Mouse (Mus musculus): ENCODE results near the gene Relt. TPM values are rescaled to one million over a fixed set of nuclear protein-coding genes. Genes with fewer than 3 reads are reported as not detected.

Gene Relt
- polyA plus RNA-seq (2015; fragmentation: Nextera tagmentation; extraction: Ambion mirVana): 2.1 and 2.3 TPM in 2 replicates

DNA sequence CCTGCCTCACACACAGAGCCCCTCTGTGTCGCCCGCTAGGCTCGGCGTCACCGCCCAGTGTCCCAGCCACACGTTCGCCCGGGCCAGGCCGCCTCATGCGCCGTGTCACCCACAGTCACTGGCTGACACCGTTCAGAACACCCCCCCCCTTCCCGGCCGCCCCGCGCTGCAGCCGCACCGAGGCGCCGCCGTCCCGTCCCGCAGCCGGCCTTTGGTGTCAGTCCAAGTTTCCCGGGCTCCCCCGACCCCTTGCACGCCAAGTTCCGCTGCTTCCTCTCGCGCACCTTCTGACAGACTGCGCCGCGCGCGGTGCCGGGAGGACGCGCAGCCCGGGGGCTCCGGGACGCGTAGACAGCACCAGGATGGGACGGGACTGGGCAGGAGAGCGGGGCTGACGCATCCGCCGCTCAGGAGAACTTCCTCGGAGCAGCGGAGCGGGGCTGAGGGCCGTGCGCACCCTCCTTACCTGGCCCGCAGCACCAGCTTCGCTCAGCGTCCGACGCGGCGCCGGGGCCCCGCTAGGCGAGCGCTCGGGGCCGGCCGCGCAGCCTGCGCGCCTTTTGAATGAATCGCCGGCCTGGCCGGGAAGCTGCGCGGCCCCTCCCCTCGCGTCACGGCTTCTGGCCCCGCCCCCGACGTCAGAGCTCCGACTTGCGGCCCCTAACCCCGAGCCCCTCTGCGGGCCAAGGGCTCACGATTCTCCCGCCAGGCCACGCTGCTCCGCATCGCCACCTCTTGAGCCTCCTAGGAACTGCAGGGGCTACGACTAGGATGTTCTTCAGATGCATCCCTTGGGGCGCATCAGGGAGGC, at the start of gene Relt:
Gene Relt (minus strand): TSS at position 619 of the 811 bp plus-strand sequence.
- ATAC-seq (replicated peaks; ENCODE audit: low FRiP score, low read depth): peak; percentile 92
- Histone ChIP-seq H3K36me3 (ENCODE audit: insufficient read depth, low read length) (no peaks in the 10 kb centered on the region), H3K9ac (ENCODE audit: low read depth, low read length) (peak within 1 kb of the TSS; percentile 70), H3K27ac (peak within 1 kb of the TSS; percentile 63; the same call in 1 of the 2 replicates), H3K27me3 (ENCODE audit: insufficient read depth, low read length) (no peaks in the 10 kb centered on the region), H3K4me1 (replicated peaks; ENCODE audit: insufficient read depth, low read length) (no peaks in the 10 kb centered on the region), H3K4me2 (ENCODE audit: low read length) (peak within 1 kb of the TSS; percentile 100), H3K4me3 (replicated peaks; ENCODE audit: low read depth, low read length) (peak within 1 kb of the TSS; percentile 75), H3K9me3 (replicated peaks; ENCODE audit: low read length) (no peaks in the 10 kb centered on the region)
- peak; percentile 77 for TF ChIP-seq CTCF (IDR thresholded peaks at IDR 0.05; ENCODE audit: low read depth)
- DNase-seq (ENCODE audit: low spot score): peak; percentile 97
- under 1% methylated on average over 83 of the region's 91 CpGs for WGBS

- peak overlapping the region; percentile 82 for H3K27ac ChIP-seq
- no peak for ATAC-seq (replicated peaks; ENCODE audit: low FRiP score, low read depth)
- H3K4me1 ChIP-seq (replicated peaks; ENCODE audit: insufficient read depth, low read length): peaks cover 61% of the 10 kb centered on the region
- no peak overlapping the region for H3K4me3 ChIP-seq (replicated peaks; ENCODE audit: low read depth, low read length)
- H3K9me3 ChIP-seq (replicated peaks; ENCODE audit: low read length): no peaks in the 10 kb centered on the region
- H3K36me3 ChIP-seq (ENCODE audit: insufficient read depth, low read length): peaks cover 10% of the 10 kb centered on the region
- no peak overlapping the region for H3K9ac ChIP-seq (ENCODE audit: low read depth, low read length)
- no peak for TF ChIP-seq CTCF (IDR thresholded peaks at IDR 0.05; ENCODE audit: low read depth)
- H3K27me3 ChIP-seq (ENCODE audit: insufficient read depth, low read length): no peaks in the 10 kb centered on the region
- no peak for DNase-seq (ENCODE audit: low spot score)
- peak overlapping the region; percentile 4; the same call in 1 of the 2 replicates for H3K4me2 ChIP-seq (ENCODE audit: low read length)
- 25% methylated on average over 8 of the region's 9 CpGs for WGBS
Observed at GRCm38 (mm10) chr7:100911791-100912190, 48.5 kb upstream of the Relt start.

DNA sequence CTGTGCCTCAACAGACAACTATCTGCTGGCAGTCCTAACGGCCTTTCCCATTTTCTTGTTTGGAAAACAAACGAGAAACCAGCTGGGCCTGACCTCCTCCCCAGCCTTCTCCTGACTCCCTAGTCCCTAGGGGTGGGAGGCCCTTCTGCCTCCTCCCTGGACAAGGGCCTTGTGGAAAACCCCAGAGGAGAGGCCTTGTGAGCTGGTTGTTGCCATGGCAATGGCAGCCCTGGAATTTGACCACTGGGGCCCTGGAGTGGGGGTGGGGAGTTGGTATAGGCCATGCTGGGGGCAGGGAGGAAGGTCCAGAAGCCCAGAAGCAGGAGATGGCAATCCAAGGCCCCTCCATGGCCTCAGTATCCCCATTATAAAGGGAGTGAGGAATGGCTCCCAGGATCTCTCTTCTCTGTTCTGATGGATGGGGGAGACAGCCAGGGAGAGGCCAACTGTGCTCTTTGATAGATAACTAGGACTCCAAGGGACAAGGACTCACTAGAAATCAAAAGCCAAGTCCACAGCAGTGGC, 48.1 kb upstream of the Relt start:
- no peak overlapping the region for H3K9ac ChIP-seq (ENCODE audit: low read depth, low read length)
- peaks cover 56% of the 10 kb centered on the region for H3K4me1 ChIP-seq (replicated peaks; ENCODE audit: insufficient read depth, low read length)
- ATAC-seq (replicated peaks; ENCODE audit: low FRiP score, low read depth) (peak; percentile 68), DNase-seq (ENCODE audit: low spot score) (peak; percentile 79)
- H3K4me2 ChIP-seq (ENCODE audit: low read length): peak overlapping the region; percentile 23; the same call in 1 of the 2 replicates
- no peaks in the 10 kb centered on the region for H3K27me3 ChIP-seq (ENCODE audit: insufficient read depth, low read length)
- peak overlapping the region; percentile 82 for H3K27ac ChIP-seq
- H3K4me3 ChIP-seq (replicated peaks; ENCODE audit: low read depth, low read length): no peak overlapping the region
- no peak for TF ChIP-seq CTCF (IDR thresholded peaks at IDR 0.05; ENCODE audit: low read depth)
- 10% methylated on average over 2 of the region's 2 CpGs for WGBS
- no peaks in the 10 kb centered on the region for H3K9me3 ChIP-seq (replicated peaks; ENCODE audit: low read length)
- H3K36me3 ChIP-seq (ENCODE audit: insufficient read depth, low read length): peaks cover 5% of the 10 kb centered on the region

DNA sequence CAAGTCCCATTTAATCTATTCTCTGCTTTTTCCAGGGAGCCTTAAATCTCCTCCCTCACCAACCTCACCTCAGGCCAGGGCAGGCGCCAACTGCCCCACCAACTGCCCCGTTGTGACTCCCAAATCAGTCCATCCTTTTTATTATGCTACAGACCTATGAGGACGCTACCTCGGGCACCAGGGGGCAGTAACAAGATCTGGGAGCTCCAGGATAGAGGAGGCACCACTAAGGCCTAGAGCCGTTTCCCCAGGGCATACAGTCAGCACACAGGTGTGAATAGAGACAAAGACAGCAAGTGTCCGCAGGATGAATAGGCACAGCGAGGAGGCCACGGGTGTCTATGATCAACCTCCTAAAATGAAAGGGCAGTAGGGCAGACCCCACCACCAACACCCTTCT, 45.3 kb upstream of the Relt start:
- no peak for ATAC-seq (replicated peaks; ENCODE audit: low FRiP score, low read depth)
- peak; percentile 74 for DNase-seq (ENCODE audit: low spot score)
- peak overlapping the region; percentile 32; the same call in 1 of the 2 replicates for H3K4me2 ChIP-seq (ENCODE audit: low read length)
- H3K9ac ChIP-seq (ENCODE audit: low read depth, low read length): no peak overlapping the region
- H3K4me1 ChIP-seq (replicated peaks; ENCODE audit: insufficient read depth, low read length): peaks cover 51% of the 10 kb centered on the region
- no peaks in the 10 kb centered on the region for H3K27me3 ChIP-seq (ENCODE audit: insufficient read depth, low read length)
- WGBS: 36% methylated on average over 8 of the region's 8 CpGs
- peak; percentile 69 for TF ChIP-seq CTCF (IDR thresholded peaks at IDR 0.05; ENCODE audit: low read depth)
- peak overlapping the region; percentile 78; the same call in 1 of the 2 replicates for H3K27ac ChIP-seq
- no peak overlapping the region for H3K4me3 ChIP-seq (replicated peaks; ENCODE audit: low read depth, low read length)
- no peaks in the 10 kb centered on the region for H3K9me3 ChIP-seq (replicated peaks; ENCODE audit: low read length)
- H3K36me3 ChIP-seq (ENCODE audit: insufficient read depth, low read length): 0 out of 2 replicates have a peak, but pooled peaks cover 2% of the 10 kb centered on the region

DNA sequence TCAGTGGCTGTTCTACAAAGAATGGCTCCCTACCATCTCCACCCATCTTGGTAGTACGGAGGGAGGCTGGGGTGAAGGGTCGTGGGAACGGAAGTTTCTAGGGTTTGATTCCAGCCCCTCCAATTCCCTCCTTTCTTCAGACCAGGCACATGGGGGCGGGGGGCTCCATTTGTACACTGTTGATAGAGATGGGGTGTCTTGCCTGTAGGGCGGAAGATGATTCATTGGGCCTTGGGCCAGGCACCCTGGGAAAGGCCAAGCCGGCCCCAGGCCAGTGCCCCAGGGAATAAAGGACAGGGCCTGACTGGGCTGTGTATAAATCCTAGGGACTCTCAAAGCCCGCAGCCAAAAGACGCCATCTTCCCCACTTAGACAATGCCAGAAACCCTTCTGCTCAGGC, 44.8 kb upstream of the Relt start:
- H3K4me1 ChIP-seq (replicated peaks; ENCODE audit: insufficient read depth, low read length): peaks cover 51% of the 10 kb centered on the region
- H3K4me3 ChIP-seq (replicated peaks; ENCODE audit: low read depth, low read length): no peak overlapping the region
- 0 out of 2 replicates have a peak, but pooled peaks cover 2% of the 10 kb centered on the region for H3K36me3 ChIP-seq (ENCODE audit: insufficient read depth, low read length)
- 65% methylated on average over 8 of the region's 8 CpGs for WGBS
- ATAC-seq (replicated peaks; ENCODE audit: low FRiP score, low read depth): no peak; the same call in 1 of the 2 replicates
- H3K9me3 ChIP-seq (replicated peaks; ENCODE audit: low read length): no peaks in the 10 kb centered on the region
- peak overlapping the region; percentile 78 for H3K27ac ChIP-seq
- TF ChIP-seq CTCF (IDR thresholded peaks at IDR 0.05; ENCODE audit: low read depth): no peak
- H3K4me2 ChIP-seq (ENCODE audit: low read length): peak overlapping the region; percentile 32
- 0 out of 2 replicates have a peak overlapping the region, but pooled peaks have one; percentile 8 for H3K9ac ChIP-seq (ENCODE audit: low read depth, low read length)
- H3K27me3 ChIP-seq (ENCODE audit: insufficient read depth, low read length): no peaks in the 10 kb centered on the region
- DNase-seq (ENCODE audit: low spot score): no peak

GRCm38 (mm10) chr7:100907231-100907630, 44.0 kb upstream of the Relt start:
- H3K9ac ChIP-seq (ENCODE audit: low read depth, low read length): no peak overlapping the region
- no peaks in the 10 kb centered on the region for H3K27me3 ChIP-seq (ENCODE audit: insufficient read depth, low read length)
- H3K36me3 ChIP-seq (ENCODE audit: insufficient read depth, low read length): 0 out of 2 replicates have a peak, but pooled peaks cover 2% of the 10 kb centered on the region
- H3K4me2 ChIP-seq (ENCODE audit: low read length): peak overlapping the region; percentile 32; the same call in 1 of the 2 replicates
- H3K4me3 ChIP-seq (replicated peaks; ENCODE audit: low read depth, low read length): no peak overlapping the region
- H3K9me3 ChIP-seq (replicated peaks; ENCODE audit: low read length): no peaks in the 10 kb centered on the region
- 0% methylated on average over 1 of the region's 1 CpGs for WGBS
- peak overlapping the region; percentile 78 for H3K27ac ChIP-seq
- TF ChIP-seq CTCF (IDR thresholded peaks at IDR 0.05; ENCODE audit: low read depth): peak; percentile 96
- peaks cover 45% of the 10 kb centered on the region for H3K4me1 ChIP-seq (replicated peaks; ENCODE audit: insufficient read depth, low read length)
- ATAC-seq (replicated peaks; ENCODE audit: low FRiP score, low read depth): no peak
- DNase-seq (ENCODE audit: low spot score): peak; percentile 85
